Mouse (Mus musculus): Measurements from ENCODE around the gene Frmd4a. TPM values are rescaled to one million over a fixed set of nuclear protein-coding genes. Genes with fewer than 3 reads are reported as not detected.

Frmd4a gene
- polyA plus RNA-seq, 1 experiment from 2014 or later, result 48.1 TPM

DNA sequence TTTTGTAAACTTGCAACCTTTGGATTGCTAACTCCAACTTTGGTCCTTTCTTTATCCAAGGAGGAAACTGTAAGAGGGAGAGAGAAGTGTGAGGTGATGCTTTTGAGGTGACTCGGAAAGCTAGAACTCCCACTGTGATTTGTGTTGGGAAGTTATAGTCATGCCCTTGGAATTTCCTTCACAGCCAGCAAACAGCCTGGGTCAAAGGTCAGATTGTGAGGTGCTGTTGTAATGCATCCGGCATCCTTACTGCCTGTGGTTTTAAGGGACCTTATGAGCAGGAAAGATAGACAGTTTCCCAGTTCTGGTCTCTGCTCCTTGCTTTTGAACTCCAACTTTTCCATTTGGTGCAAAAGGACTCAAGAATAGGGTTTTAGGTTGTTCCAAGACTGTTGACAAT, 404.2 kb downstream of the Frmd4a start:
- Histone ChIP-seq H3K4me3 (ENCODE audit: low read length) (no peak overlapping the region), H3K9me3 (ENCODE audit: control insufficient read depth, low read length) (no peaks in the 10 kb centered on the region), H3K27me3 (replicated peaks; ENCODE audit: control insufficient read depth, insufficient read depth, low read length) (no peaks in the 10 kb centered on the region), H3K4me1 (ENCODE audit: control insufficient read depth, insufficient read depth, low read depth, low read length) (peaks cover 4% of the 10 kb centered on the region), H3K4me2 (ENCODE audit: low read length) (no peak overlapping the region), H3K27ac (ENCODE audit: low read depth, low read length) (no peak overlapping the region), H3K36me3 (ENCODE audit: control insufficient read depth, insufficient read depth, low read length) (no peaks in the 10 kb centered on the region), H3K9ac (ENCODE audit: low read depth, low read length) (no peak overlapping the region)
- no peak for ATAC-seq
- 62% methylated on average over 2 of the region's 2 CpGs for WGBS

DNA sequence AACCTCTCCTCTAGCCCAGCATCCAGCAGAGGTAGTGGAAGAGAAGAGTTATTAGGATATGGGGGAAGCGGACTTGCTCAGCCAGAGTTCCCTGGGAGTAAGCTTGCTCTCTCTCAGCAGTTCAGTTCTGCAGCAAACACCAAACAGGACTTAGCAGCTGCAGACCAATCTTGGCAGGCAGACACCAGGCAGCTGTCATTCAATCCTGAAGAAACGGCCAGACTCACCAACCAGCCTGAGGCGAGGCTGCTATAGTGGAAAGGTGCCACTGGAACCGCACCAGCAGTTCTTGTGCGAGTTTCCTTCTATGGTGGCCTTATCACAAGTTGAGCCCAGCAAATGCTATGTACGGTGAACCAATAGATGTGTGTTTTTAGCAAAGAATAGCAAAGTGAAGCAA, 406.4 kb downstream of the Frmd4a start:
- no peaks in the 10 kb centered on the region for H3K9me3 ChIP-seq (ENCODE audit: control insufficient read depth, low read length)
- no peak overlapping the region for H3K27ac ChIP-seq (ENCODE audit: low read depth, low read length)
- H3K4me1 ChIP-seq (ENCODE audit: control insufficient read depth, insufficient read depth, low read depth, low read length), result peaks cover 4% of the 10 kb centered on the region
- H3K36me3 ChIP-seq (ENCODE audit: control insufficient read depth, insufficient read depth, low read length), result no peaks in the 10 kb centered on the region
- no peak overlapping the region for H3K4me3 ChIP-seq (ENCODE audit: low read length)
- no peak for ATAC-seq
- WGBS, result 79% methylated on average over 6 of the region's 6 CpGs
- no peak overlapping the region for H3K9ac ChIP-seq (ENCODE audit: low read depth, low read length)
- no peaks in the 10 kb centered on the region for H3K27me3 ChIP-seq (replicated peaks; ENCODE audit: control insufficient read depth, insufficient read depth, low read length)
- H3K4me2 ChIP-seq (ENCODE audit: low read length), result no peak overlapping the region

DNA sequence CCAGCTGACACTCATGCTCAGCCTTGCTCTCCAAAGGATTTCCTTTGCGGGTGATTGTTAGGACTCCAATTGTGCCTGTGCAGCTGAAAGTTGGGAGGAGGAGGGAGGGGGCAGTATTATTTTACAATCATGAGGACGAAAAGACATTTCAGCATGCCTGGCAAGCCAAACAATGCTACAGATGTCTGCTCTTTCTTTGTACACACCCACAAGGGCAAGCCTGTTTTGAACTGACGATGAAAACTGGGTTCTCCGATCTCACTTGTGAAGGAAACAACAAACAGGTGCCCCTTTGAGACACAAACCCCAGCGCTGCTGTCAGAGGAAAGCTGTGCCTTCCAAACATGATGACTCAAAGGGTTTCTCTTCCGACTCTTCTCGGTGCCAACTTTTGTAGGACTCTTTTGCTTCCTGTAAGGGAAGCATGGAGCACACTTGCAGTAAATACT, 410.9 kb downstream of the Frmd4a start:
- ATAC-seq, result no peak
- Histone ChIP-seq H3K27ac (ENCODE audit: low read depth, low read length) (no peak overlapping the region), H3K4me3 (ENCODE audit: low read length) (no peak overlapping the region), H3K27me3 (replicated peaks; ENCODE audit: control insufficient read depth, insufficient read depth, low read length) (no peaks in the 10 kb centered on the region), H3K4me1 (ENCODE audit: control insufficient read depth, insufficient read depth, low read depth, low read length) (no peaks in the 10 kb centered on the region), H3K9ac (ENCODE audit: low read depth, low read length) (no peak overlapping the region), H3K4me2 (ENCODE audit: low read length) (no peak overlapping the region), H3K36me3 (ENCODE audit: control insufficient read depth, insufficient read depth, low read length) (no peaks in the 10 kb centered on the region), H3K9me3 (ENCODE audit: control insufficient read depth, low read length) (no peaks in the 10 kb centered on the region)
- WGBS, result 58% methylated on average over 7 of the region's 7 CpGs

DNA sequence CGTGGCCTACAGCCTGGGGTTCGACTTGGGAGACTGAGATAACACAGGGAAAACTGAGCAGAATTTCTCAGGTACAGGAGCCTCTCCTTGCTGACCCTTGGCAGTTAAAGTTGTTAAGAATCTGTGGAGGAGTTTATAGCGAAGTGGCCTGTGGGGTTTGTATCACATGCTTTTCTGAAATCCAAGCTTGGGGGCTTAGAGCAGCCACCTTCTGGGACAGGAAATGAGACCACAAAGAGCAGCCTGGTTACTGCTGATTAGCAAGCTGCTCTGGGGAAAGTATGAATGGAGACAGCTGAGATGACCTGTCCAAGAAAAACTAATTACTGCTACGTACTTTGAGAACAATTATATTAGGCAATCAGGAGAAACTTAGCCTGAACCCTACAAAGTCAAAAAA, 415.6 kb downstream of the Frmd4a start:
- ATAC-seq, result no peak
- Histone ChIP-seq H3K27ac (ENCODE audit: low read depth, low read length) (no peak overlapping the region), H3K27me3 (replicated peaks; ENCODE audit: control insufficient read depth, insufficient read depth, low read length) (no peaks in the 10 kb centered on the region), H3K9me3 (ENCODE audit: control insufficient read depth, low read length) (no peaks in the 10 kb centered on the region), H3K9ac (ENCODE audit: low read depth, low read length) (no peak overlapping the region), H3K36me3 (ENCODE audit: control insufficient read depth, insufficient read depth, low read length) (no peaks in the 10 kb centered on the region), H3K4me3 (ENCODE audit: low read length) (no peak overlapping the region), H3K4me2 (ENCODE audit: low read length) (no peak overlapping the region), H3K4me1 (ENCODE audit: control insufficient read depth, insufficient read depth, low read depth, low read length) (peaks cover 21% of the 10 kb centered on the region)
- 53% methylated on average over 4 of the region's 4 CpGs for WGBS

DNA sequence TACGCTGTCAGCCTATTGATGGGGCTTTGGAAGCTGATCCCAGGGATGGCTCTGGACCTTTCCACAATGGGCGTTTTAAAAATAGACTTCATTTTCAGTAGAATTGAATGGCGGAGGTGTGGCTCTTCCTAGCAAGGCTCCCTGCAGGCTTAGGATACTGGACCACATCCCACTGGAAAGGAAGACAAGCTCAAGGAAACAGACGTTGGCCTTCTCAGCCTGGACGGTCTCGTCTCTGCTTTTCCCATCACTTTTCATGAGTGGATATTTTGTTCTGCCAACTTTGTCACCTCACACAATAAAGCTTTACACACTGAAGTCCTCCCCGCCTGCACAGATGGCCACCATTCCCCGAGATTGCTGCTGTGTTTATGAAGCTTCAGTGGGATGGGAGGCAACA, 417.5 kb downstream of the Frmd4a start:
- no peak overlapping the region for H3K27ac ChIP-seq (ENCODE audit: low read depth, low read length)
- H3K4me1 ChIP-seq (ENCODE audit: control insufficient read depth, insufficient read depth, low read depth, low read length), result peaks cover 21% of the 10 kb centered on the region
- 72% methylated on average over 8 of the region's 8 CpGs for WGBS

DNA sequence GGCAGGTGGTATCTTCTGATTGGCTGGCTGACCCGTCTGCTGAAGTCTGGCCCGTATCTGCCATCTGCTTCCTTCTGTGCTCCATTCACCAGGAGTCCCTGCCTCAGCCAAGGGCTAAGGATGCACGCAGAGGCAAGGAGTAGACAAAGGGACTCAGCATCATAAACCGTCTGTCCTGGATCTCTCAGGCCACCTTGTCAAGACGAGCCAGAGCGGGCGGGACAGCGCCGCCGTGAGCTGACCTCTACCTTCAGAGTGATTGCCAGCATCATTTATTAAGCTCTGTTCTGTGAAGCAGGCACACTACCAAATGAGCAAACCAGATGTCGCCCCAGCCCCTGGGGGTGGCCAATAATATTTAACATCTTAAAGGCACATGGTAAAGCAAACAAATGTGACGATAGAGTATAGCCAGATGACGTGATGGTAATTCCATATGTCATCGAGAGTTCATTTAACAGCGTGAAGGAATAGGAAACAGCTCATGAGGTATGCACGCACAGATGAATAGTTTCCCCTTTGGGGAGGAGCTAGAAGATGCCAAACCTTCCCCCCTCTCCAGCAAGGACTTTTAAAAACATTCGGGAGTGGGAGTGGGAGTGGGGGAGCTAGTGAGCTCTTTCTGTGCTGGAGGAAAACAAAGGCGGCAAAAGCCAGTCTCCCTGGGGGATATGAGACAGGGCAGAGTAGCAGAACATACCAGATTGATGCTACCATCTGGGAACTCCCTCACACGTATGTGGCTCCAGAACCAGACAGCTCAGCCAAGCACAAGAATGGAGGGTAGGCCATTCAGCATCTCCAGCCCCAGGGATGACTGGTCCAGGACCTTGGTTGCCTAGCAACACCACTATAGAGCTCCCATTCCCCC, 419.1 kb downstream of the Frmd4a start:
- H3K4me3 ChIP-seq (ENCODE audit: low read length), result no peak overlapping the region

More for the DNA sequence above, 417.5 kb downstream of the Frmd4a start:
- Histone ChIP-seq H3K36me3 (ENCODE audit: control insufficient read depth, insufficient read depth, low read length) (no peaks in the 10 kb centered on the region), H3K9me3 (ENCODE audit: control insufficient read depth, low read length) (no peaks in the 10 kb centered on the region), H3K9ac (ENCODE audit: low read depth, low read length) (no peak overlapping the region), H3K4me3 (ENCODE audit: low read length) (no peak overlapping the region), H3K4me2 (ENCODE audit: low read length) (no peak overlapping the region), H3K27me3 (replicated peaks; ENCODE audit: control insufficient read depth, insufficient read depth, low read length) (no peaks in the 10 kb centered on the region)
- no peak for ATAC-seq

DNA sequence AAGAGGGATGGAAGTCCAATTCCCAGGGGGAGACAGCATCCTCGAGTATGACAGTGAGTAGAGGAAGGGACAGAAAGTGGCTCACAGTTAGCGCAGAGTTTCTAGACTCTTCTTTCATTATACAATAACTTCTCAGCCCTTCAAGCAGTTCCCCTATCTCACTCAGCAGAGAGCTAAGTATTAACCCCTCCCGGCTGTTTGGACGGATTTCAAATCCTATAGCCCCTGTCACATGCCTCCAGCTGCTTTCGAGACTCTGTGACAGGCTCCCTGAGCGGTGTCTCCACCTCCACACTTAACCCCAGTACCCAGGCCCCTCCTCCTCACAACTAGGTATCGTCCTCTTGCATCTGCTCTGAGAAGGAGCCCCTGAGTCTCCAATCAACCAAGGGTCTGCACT, 421.2 kb downstream of the Frmd4a start:
- H3K36me3 ChIP-seq (ENCODE audit: control insufficient read depth, insufficient read depth, low read length), result no peaks in the 10 kb centered on the region
- no peaks in the 10 kb centered on the region for H3K27me3 ChIP-seq (replicated peaks; ENCODE audit: control insufficient read depth, insufficient read depth, low read length)
- no peak overlapping the region for H3K4me3 ChIP-seq (ENCODE audit: low read length)
- H3K27ac ChIP-seq (ENCODE audit: low read depth, low read length), result no peak overlapping the region
- 44% methylated on average over 7 of the region's 7 CpGs for WGBS
- no peak for ATAC-seq
- H3K4me1 ChIP-seq (ENCODE audit: control insufficient read depth, insufficient read depth, low read depth, low read length), result peaks cover 29% of the 10 kb centered on the region
- no peaks in the 10 kb centered on the region for H3K9me3 ChIP-seq (ENCODE audit: control insufficient read depth, low read length)
- no peak overlapping the region for H3K4me2 ChIP-seq (ENCODE audit: low read length)
- H3K9ac ChIP-seq (ENCODE audit: low read depth, low read length), result no peak overlapping the region

More for the DNA sequence above, 419.1 kb downstream of the Frmd4a start:
- Histone ChIP-seq H3K27ac (ENCODE audit: low read depth, low read length) (peak overlapping the region; percentile 74), H3K36me3 (ENCODE audit: control insufficient read depth, insufficient read depth, low read length) (no peaks in the 10 kb centered on the region), H3K27me3 (replicated peaks; ENCODE audit: control insufficient read depth, insufficient read depth, low read length) (no peaks in the 10 kb centered on the region), H3K4me2 (ENCODE audit: low read length) (peak overlapping the region; percentile 20; the same call in 1 of the 2 replicates), H3K9ac (ENCODE audit: low read depth, low read length) (no peak overlapping the region; the same call in 1 of the 2 replicates), H3K9me3 (ENCODE audit: control insufficient read depth, low read length) (no peaks in the 10 kb centered on the region), H3K4me1 (ENCODE audit: control insufficient read depth, insufficient read depth, low read depth, low read length) (peaks cover 27% of the 10 kb centered on the region)
- WGBS, result 15% methylated on average over 19 of the region's 19 CpGs
- peak; percentile 77 for ATAC-seq

DNA sequence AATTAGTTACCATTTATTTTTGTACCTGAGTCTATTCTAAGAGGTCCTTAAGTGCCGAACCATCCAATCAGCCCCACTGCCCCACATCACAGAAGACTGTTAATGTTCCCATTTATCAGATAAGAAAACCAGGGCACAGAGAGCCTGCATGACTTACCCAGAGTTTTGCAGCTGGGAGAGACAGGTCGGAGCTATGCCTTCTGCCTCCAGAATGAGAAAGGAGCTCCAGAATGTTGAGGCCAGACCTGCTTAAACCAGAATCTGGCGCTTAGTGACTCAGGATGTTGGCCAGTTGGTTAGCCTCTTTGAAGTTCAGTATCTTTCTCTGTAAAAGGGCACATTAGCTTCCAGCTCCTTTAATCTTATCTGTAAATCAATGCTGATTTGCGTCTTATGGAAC, 422.4 kb downstream of the Frmd4a start:
- no peaks in the 10 kb centered on the region for H3K36me3 ChIP-seq (ENCODE audit: control insufficient read depth, insufficient read depth, low read length)
- H3K4me2 ChIP-seq (ENCODE audit: low read length), result no peak overlapping the region
- no peak overlapping the region for H3K27ac ChIP-seq (ENCODE audit: low read depth, low read length)
- no peak overlapping the region for H3K9ac ChIP-seq (ENCODE audit: low read depth, low read length)
- no peak for ATAC-seq
- WGBS, result 73% methylated on average over 4 of the region's 4 CpGs
- no peaks in the 10 kb centered on the region for H3K9me3 ChIP-seq (ENCODE audit: control insufficient read depth, low read length)
- no peak overlapping the region for H3K4me3 ChIP-seq (ENCODE audit: low read length)
- peaks cover 29% of the 10 kb centered on the region for H3K4me1 ChIP-seq (ENCODE audit: control insufficient read depth, insufficient read depth, low read depth, low read length)
- H3K27me3 ChIP-seq (replicated peaks; ENCODE audit: control insufficient read depth, insufficient read depth, low read length), result no peaks in the 10 kb centered on the region

DNA sequence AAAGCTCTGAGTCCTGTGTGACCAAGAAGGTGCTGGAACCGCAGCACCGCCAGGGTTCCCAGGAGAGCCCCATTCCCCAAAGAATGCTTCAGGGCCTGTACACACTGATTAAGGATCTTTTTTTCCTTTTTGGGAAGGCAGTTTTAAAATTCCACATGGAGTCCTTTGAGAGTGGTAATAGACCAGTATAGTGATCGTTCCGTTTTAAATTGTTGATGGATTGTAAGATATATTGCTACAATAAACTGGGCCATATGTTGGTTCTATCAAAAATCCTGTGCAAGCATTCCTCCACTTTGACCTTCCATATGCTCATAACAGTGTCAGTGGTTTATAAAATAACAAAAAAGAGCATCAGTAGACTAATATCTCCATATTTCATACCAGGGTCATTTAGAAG, 424.3 kb downstream of the Frmd4a start:
- H3K4me1 ChIP-seq (ENCODE audit: control insufficient read depth, insufficient read depth, low read depth, low read length), result peaks cover 19% of the 10 kb centered on the region
- H3K9ac ChIP-seq (ENCODE audit: low read depth, low read length), result no peak overlapping the region
- no peak overlapping the region for H3K27ac ChIP-seq (ENCODE audit: low read depth, low read length)
- no peak for ATAC-seq
- no peaks in the 10 kb centered on the region for H3K36me3 ChIP-seq (ENCODE audit: control insufficient read depth, insufficient read depth, low read length)
- H3K27me3 ChIP-seq (replicated peaks; ENCODE audit: control insufficient read depth, insufficient read depth, low read length), result no peaks in the 10 kb centered on the region
- H3K9me3 ChIP-seq (ENCODE audit: control insufficient read depth, low read length), result no peaks in the 10 kb centered on the region
- no peak overlapping the region for H3K4me2 ChIP-seq (ENCODE audit: low read length)
- 71% methylated on average over 4 of the region's 4 CpGs for WGBS
- no peak overlapping the region for H3K4me3 ChIP-seq (ENCODE audit: low read length)
